Mouse (Mus musculus) neutrophil, adult 5-6 weeks (primary cell): ENCODE measurements around the gene Gm13289. TPM values are rescaled to one million over a fixed set of nuclear protein-coding genes. Genes with fewer than 3 reads are reported as not detected.
"Not testable (repeated sequence)": the region's sequence is repeated elsewhere in the genome, so short reads cannot be mapped to it uniquely, and the experiment has no call there.

Source experiments
- ATAC-seq: fragments of 151-379, 151-347 bp; 2 replicates; pipeline ENCODE4 v1.8.0; 2017; ENCODE audit warnings: mild to moderate bottlenecking, moderate TSS enrichment; ENCODE audit not compliant: insufficient number of reproducible peaks, poor library complexity, low FRiP score, severe bottlenecking; ENCODE audit errors: extremely low read depth
- total RNA-seq: library from RNA; stranded (forward); fragments of 200-1000 nt; gene quantifications from 2 replicates; pipeline ENCODE4 v1.2.3, GENCODE M21; 2017

Gm13289 gene
- total RNA-seq, 1 experiment from 2014 or later = not detected

GRCm38 (mm10) chr4:88780320-88780719 lies 3.6 kb downstream of the Gm13289 start:
- ATAC-seq = not testable (repeated sequence)

GRCm38 (mm10) chr4:88781831-88782230 lies 5.1 kb downstream of the Gm13289 start, which contains the start of gene Ifnz:
TSS of gene Ifnz (plus strand) at chr4:88782131.
- not testable (repeated sequence) for ATAC-seq

GRCm38 (mm10) chr4:88782335-88782734 lies 5.6 kb downstream of the Gm13289 start:
- ATAC-seq = not testable (repeated sequence)

- ATAC-seq = not testable (repeated sequence)
Observed at GRCm38 (mm10) chr4:88785409-88785808, 8.7 kb downstream of the Gm13289 start, which contains the start of gene Gm13276. TSS of gene Gm13276 (plus strand) at chr4:88785709.

- ATAC-seq = not testable (repeated sequence)
Observed at GRCm38 (mm10) chr4:88788402-88788801, 11.7 kb downstream of the Gm13289 start, which contains the start of gene Gm13277. TSS of gene Gm13277 (plus strand) at chr4:88788632.

- ATAC-seq = not testable (repeated sequence)
Observed at GRCm38 (mm10) chr4:88791250-88791649, 14.5 kb downstream of the Gm13289 start, which contains the start of gene Gm13278. TSS of gene Gm13278 (plus strand) at chr4:88791550.

- ATAC-seq = not testable (repeated sequence)
Observed at GRCm38 (mm10) chr4:88793936-88794675, 17.4 kb downstream of the Gm13289 start, which contains the start of gene Gm13275. TSS of gene Gm13275 (plus strand) at chr4:88794487.

GRCm38 (mm10) chr4:88797097-88797496 lies 20.4 kb downstream of the Gm13289 start, which contains the start of gene Gm13279:
TSS of gene Gm13279 (plus strand) at chr4:88797397.
- ATAC-seq = not testable (repeated sequence)

GRCm38 (mm10) chr4:88799365-88799764 lies 22.6 kb downstream of the Gm13289 start, which contains the start of gene Gm13285:
TSS of gene Gm13285 (plus strand) at chr4:88799665.
- not testable (repeated sequence) for ATAC-seq

- not testable (repeated sequence) for ATAC-seq
Observed at GRCm38 (mm10) chr4:88802954-88803353, 26.2 kb downstream of the Gm13289 start, which contains the start of gene Gm13287. TSS of gene Gm13287 (plus strand) at chr4:88803254.

- ATAC-seq = not testable (repeated sequence)
Observed at GRCm38 (mm10) chr4:88805231-88805630, 28.5 kb downstream of the Gm13289 start, which contains the start of gene Gm13288. TSS of gene Gm13288 (plus strand) at chr4:88805531.

- not testable (repeated sequence) for ATAC-seq
Observed at GRCm38 (mm10) chr4:88805761-88806160, 29.0 kb downstream of the Gm13289 start.

GRCm38 (mm10) chr4:88815928-88816327 lies 39.2 kb downstream of the Gm13289 start, which contains the start of gene Ifna7:
TSS of gene Ifna7 (plus strand) at chr4:88816228.
- no peak for ATAC-seq

GRCm38 (mm10) chr4:88819659-88820058 lies 42.9 kb downstream of the Gm13289 start, which contains the start of gene Ifna11:
TSS of gene Ifna11 (plus strand) at chr4:88819959.
- no peak for ATAC-seq

- ATAC-seq = no peak
Observed at GRCm38 (mm10) chr4:88822995-88823394, 46.3 kb downstream of the Gm13289 start.

Other genes starting within 250 kb of the Gm13289 start
- gene Ifna15, start 218.7 kb upstream of the Gm13289 start, total RNA-seq = not detected in 2 replicates
- gene Ifna14, start 205.1 kb upstream of the Gm13289 start, total RNA-seq = not detected in 2 replicates
- not detected in 2 replicates for gene Ifna9, start 184.5 kb upstream of the Gm13289 start, total RNA-seq
- not detected in 2 replicates for gene Ifna12, start 173.5 kb upstream of the Gm13289 start, total RNA-seq
- gene C87499, start 142.5 kb upstream of the Gm13289 start, total RNA-seq = not detected in 2 replicates
- not detected in 2 replicates for gene Ifna13, start 132.5 kb upstream of the Gm13289 start, total RNA-seq
- gene Ifna16, start 100.0 kb upstream of the Gm13289 start, total RNA-seq = not detected in 2 replicates
- gene Ifna2, start 93.0 kb upstream of the Gm13289 start, total RNA-seq = not detected in 2 replicates
- not detected in 2 replicates for gene Ifnab, start 85.6 kb upstream of the Gm13289 start, total RNA-seq
- gene Gm26566, start 55.1 kb upstream of the Gm13289 start, total RNA-seq = 0.93 TPM in 1 of 2 replicates, not detected in the other
- 45.5 and 48.4 TPM in 2 replicates for gene Klhl9, start 54.5 kb upstream of the Gm13289 start, total RNA-seq
- not detected in 2 replicates for gene Gm13271, start 22.1 kb upstream of the Gm13289 start, total RNA-seq
- 0.35 TPM in 1 of 2 replicates, not detected in the other for gene Gm13283, start 16.8 kb upstream of the Gm13289 start, total RNA-seq
- gene Gm13290, start 3.1 kb upstream of the Gm13289 start, total RNA-seq = not detected in 2 replicates
- gene Gm13272, start 2.9 kb downstream of the Gm13289 start, total RNA-seq = not detected in 2 replicates
- gene Ifnz, start 5.2 kb downstream of the Gm13289 start, total RNA-seq = not detected in 2 replicates
- gene Gm13276, start 8.8 kb downstream of the Gm13289 start, total RNA-seq = not detected in 2 replicates
- gene Gm13277, start 11.7 kb downstream of the Gm13289 start, total RNA-seq = not detected in 2 replicates
- not detected in 2 replicates for gene Gm13278, start 14.6 kb downstream of the Gm13289 start, total RNA-seq
- not detected in 2 replicates for gene Gm13275, start 17.6 kb downstream of the Gm13289 start, total RNA-seq
- gene Gm13279, start 20.5 kb downstream of the Gm13289 start, total RNA-seq = not detected in 2 replicates
- gene Gm13285, start 22.7 kb downstream of the Gm13289 start, total RNA-seq = not detected in 2 replicates
- not detected in 2 replicates for gene Gm13287, start 26.3 kb downstream of the Gm13289 start, total RNA-seq
- gene Gm13288, start 28.6 kb downstream of the Gm13289 start, total RNA-seq = not detected in 2 replicates
- gene Ifna7, start 39.3 kb downstream of the Gm13289 start, total RNA-seq = not detected in 2 replicates
- not detected in 2 replicates for gene Ifna11, start 43.0 kb downstream of the Gm13289 start, total RNA-seq
- not detected in 2 replicates for gene Ifna6, start 50.5 kb downstream of the Gm13289 start, total RNA-seq
- gene Ifna5, start 58.6 kb downstream of the Gm13289 start, total RNA-seq = not detected in 2 replicates
- gene Ifna4, start 64.9 kb downstream of the Gm13289 start, total RNA-seq = not detected in 2 replicates
- gene Ifna1, start 73.2 kb downstream of the Gm13289 start, total RNA-seq = not detected in 2 replicates
- not detected in 2 replicates for gene Ifne, start 103.3 kb downstream of the Gm13289 start, total RNA-seq